Mouse (Mus musculus) forelimb bud, embryonic 11.5 days (tissue): ENCODE measurements at regions not wholly inside any gene's neighbourhood (a gene's known extent, or its start where the extent isn't known, plus 50 kb on each side); places are given as distances from the start of the nearest gene placed in this dataset.

Experiments used
- DNase-seq: peaks from one replicate; pipeline ENCODE4 v3.0.0-alpha.2; 2012; ENCODE audit warnings: low read depth, low spot score

DNA sequence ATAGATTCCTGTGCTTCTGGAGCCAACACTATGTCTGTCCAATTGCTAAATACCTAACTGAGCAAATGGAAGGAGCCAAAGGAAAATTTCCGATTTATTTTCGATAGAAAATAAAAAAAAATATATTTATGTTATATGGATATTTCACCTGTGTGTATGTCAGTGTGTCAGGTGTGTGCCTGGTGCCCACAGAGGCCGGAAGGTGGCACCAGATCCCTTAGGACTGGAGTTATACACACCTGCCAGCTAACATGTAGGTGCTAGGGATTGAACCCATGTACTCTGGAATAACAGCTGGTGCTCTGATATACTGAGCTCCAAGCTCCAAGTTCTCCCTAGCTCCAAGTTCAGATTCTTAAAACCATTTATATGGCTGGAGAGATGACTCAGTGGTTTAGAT is 79.0 kb downstream of the Mfsd1 start:
- DNase-seq = no peak

- peak; percentile 48 for DNase-seq
Measured at GRCm38 (mm10) chr3:67709322-67709721, 126.8 kb downstream of the Mfsd1 start.

GRCm38 (mm10) chr3:67711716-67712115 is 129.2 kb downstream of the Mfsd1 start:
- DNase-seq = no peak

GRCm38 (mm10) chr3:67731921-67732320 is 149.4 kb downstream of the Mfsd1 start:
- no peak for DNase-seq

DNA sequence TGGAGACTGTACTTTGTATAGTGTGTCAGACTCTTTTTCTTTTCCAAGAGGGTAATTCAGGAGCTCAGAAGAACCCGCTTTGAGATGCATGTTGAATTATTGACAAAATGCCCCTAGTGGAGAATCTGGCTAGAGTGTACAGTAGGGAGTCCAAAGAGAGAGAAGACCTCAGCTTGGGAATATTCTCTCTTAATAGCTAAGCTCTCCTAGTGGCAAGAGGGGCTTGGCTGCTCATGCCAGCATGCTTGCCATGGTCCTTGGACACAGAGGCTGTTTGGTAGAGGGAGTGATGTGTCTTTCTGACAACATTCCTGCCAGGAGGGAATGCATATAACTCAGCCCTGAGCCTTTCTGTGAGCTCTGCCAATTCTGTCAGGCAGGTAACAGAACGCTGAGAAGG is 150.3 kb downstream of the Mfsd1 start:
- DNase-seq = no peak

- DNase-seq = no peak
Measured at GRCm38 (mm10) chr3:67754256-67754655, 137.8 kb upstream of the Iqcj start.

- DNase-seq = no peak
Measured at GRCm38 (mm10) chr3:67768603-67769002, 123.4 kb upstream of the Iqcj start.

- DNase-seq = no peak
Measured at GRCm38 (mm10) chr3:67773403-67773802, 118.6 kb upstream of the Iqcj start.

GRCm38 (mm10) chr3:67782177-67782576 is 109.8 kb upstream of the Iqcj start:
- no peak for DNase-seq

DNA sequence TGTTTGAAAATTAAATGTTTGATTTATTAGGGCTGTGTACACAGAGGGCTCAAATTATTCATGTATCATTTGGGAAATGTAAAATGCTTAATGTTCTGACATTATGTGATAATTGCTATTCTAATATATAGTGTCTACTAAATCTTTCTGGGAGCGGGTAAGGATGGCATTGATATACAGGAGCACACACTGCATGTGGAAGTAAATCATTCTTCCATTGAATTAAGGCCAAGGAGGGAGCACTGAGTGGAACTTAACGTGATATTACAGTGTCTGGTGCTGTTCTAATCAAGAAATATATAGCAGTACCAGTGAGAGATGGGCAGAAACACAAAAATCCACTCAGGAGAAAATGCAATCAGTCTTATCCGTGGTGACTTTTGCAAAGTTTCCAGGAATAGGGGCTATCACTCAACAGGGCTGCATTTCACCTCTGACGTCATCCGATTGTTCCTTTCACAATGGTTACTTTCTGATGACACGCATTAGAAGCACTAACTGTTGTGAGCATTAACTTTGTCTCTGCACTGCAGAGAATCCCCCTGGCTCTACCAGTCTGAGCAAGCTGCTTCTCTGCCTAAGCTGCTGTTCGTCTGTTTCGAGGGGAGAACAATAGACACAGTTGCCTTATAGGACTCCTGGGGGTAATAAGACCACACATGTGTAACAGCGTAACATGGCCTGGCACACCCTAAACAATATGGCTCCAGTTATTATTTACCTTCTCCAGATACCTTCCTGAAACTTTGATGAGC is 85.0 kb upstream of the Iqcj start:
- peak; percentile 30 for DNase-seq

DNA sequence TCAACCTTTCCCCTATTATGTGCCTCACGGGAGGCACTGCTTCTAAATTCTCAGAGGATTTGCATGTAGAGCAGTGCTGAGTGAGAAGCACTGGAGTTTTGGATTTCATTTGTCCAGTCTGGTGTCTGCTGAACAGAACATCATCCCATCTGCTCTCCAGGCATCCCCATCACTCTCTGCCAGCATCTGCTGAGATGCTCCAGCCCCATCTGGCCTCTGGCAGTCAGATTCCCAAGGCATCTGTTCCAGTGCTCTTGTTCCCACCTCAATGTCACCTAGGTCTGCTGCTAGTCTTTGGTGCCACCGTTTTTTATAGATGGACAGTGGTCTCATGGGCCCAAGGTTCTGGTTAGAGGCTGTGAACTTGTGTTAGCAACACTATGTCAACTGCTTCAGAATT is 63.9 kb upstream of the Iqcj start:
- DNase-seq = no peak

- no peak for DNase-seq
Measured at GRCm38 (mm10) chr3:67833041-67833663, 58.9 kb upstream of the Iqcj start.
